Mouse (Mus musculus) testis, adult 2 months (tissue): ENCODE data around the gene Rtn4r. TPM values are rescaled to one million over a fixed set of nuclear protein-coding genes. Genes with fewer than 3 reads are reported as not detected.
"Not testable (repeated sequence)": the region's sequence is repeated elsewhere in the genome, so short reads cannot be mapped to it uniquely, and the experiment has no call there.

Experiments used
- H3K27ac ChIP-seq: fragments of 200-500 bp; 2 replicates; pipeline ENCODE4 v1.5.1; 2012; ENCODE audit warnings: low read depth, low read length; ENCODE audit not compliant: control insufficient read depth, insufficient read depth
- H3K27me3 ChIP-seq: fragments of 200-500 bp; 2 replicates; pipeline ENCODE4 v1.6.1; 2012; ENCODE audit warnings: mild to moderate bottlenecking, low read length, moderate library complexity; ENCODE audit not compliant: control insufficient read depth, insufficient read depth
- H3K36me3 ChIP-seq: fragments of 200-500 bp; 2 replicates; pipeline ENCODE4 v1.6.1; 2012; ENCODE audit warnings: mild to moderate bottlenecking, low read length; ENCODE audit not compliant: control insufficient read depth, insufficient read depth
- H3K4me1 ChIP-seq: fragments of 200-500 bp; 2 replicates; pipeline ENCODE4 v1.6.1; 2012; ENCODE audit warnings: low read length; ENCODE audit not compliant: control insufficient read depth, insufficient read depth
- H3K4me3 ChIP-seq: fragments of 200-500 bp; 2 replicates; pipeline ENCODE4 v1.5.1; 2012; ENCODE audit warnings: low read depth, mild to moderate bottlenecking, low read length, moderate library complexity, mixed read lengths; ENCODE audit not compliant: control insufficient read depth
- CTCF ChIP-seq: fragments of 200-500 bp; IDR thresholded peaks from 2 replicates; pipeline ENCODE4 v1.5.1; 2012; ENCODE audit warnings: low read depth, mild to moderate bottlenecking, inconsistent platforms, low read length, moderate library complexity; ENCODE audit not compliant: control insufficient read depth, insufficient read depth, insufficient replicate concordance
- POLR2A ChIP-seq: fragments of 200-500 bp; IDR thresholded peaks from 2 replicates; pipeline ENCODE4 v1.6.1; 2012; ENCODE audit warnings: low read depth, mild to moderate bottlenecking, inconsistent platforms, low read length, moderate library complexity; ENCODE audit not compliant: control insufficient read depth
- polyA plus RNA-seq: library from polyadenylated mRNA; depleted of rRNA; stranded (reverse); fragments of >200 nt; gene quantifications from 2 replicates; pipeline ENCODE4 v1.2.3, GENCODE M21; 2012; rRNA removed

Rtn4r gene
- polyA plus RNA-seq, 1 experiment = 0.11 TPM

- TF ChIP-seq CTCF = no peak
- TF ChIP-seq POLR2A = no peak
- Histone ChIP-seq H3K27me3 (no peaks in the 10 kb centered on the region), H3K27ac (no peak overlapping the region), H3K4me1 (no peaks in the 10 kb centered on the region), H3K36me3 (no peaks in the 10 kb centered on the region), H3K4me3 (no peak overlapping the region)
Observed at GRCm38 (mm10) chr16:18191006-18191405, 63.6 kb downstream of the Rtn4r start.

- no peak overlapping the region for H3K27ac ChIP-seq
- H3K27me3 ChIP-seq = no peaks in the 10 kb centered on the region
- H3K4me3 ChIP-seq = no peak overlapping the region
- H3K4me1 ChIP-seq = no peaks in the 10 kb centered on the region
- TF ChIP-seq POLR2A (no peak), CTCF (no peak)
- H3K36me3 ChIP-seq = no peaks in the 10 kb centered on the region
Observed at GRCm38 (mm10) chr16:18194208-18194985, 67.0 kb downstream of the Rtn4r start.

- H3K27ac ChIP-seq = no peak overlapping the region
- no peaks in the 10 kb centered on the region for H3K27me3 ChIP-seq
- no peaks in the 10 kb centered on the region for H3K4me1 ChIP-seq
- H3K4me3 ChIP-seq = no peak overlapping the region
- TF ChIP-seq CTCF (no peak), POLR2A (no peak)
- H3K36me3 ChIP-seq = no peaks in the 10 kb centered on the region
Observed at GRCm38 (mm10) chr16:18195068-18195467, 67.6 kb downstream of the Rtn4r start.

DNA sequence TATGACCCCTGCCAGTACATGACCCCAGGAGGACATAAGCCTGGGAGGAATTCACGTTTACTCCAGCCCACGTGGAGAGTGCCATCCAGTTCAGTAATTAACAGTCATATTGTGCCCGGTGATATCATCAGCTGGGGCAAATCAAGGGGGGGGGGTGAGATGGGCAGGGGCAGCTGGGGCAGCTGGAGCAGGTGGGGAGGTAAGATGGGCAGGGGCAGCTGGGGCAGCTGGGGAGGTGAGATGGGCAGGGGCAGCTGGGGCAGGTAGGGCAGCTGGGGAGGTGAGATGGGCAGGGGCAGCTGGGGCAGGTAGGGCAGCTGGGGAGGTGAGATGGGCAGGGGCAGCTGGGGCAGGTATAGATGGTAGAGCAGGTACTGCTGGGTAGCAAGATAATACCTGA lies 68.1 kb downstream of the Rtn4r start:
- not testable (repeated sequence) for H3K36me3 ChIP-seq, H3K4me3 ChIP-seq, H3K27me3 ChIP-seq, H3K27ac ChIP-seq, H3K4me1 ChIP-seq

DNA sequence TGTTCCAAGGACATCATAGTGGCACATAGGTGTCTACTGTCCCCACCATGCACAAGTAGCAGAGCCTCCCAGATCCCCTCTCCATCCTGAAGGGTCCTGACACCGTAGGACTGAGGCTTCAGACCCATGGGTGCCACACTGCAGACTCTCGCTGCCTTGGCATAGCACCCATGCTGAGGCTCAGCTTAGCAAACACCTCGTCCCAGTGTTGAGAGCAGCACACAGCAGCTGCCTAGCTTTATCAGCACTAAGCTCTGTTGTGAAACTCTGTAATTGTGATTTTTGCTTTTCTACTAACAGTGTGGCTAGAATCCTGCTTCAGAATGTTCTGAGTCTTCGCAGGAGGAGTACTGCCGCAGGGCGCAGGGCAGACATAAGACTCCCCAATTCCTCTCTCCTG lies 70.4 kb downstream of the Rtn4r start:
- TF ChIP-seq CTCF (no peak), POLR2A (no peak)
- no peaks in the 10 kb centered on the region for H3K27me3 ChIP-seq
- H3K27ac ChIP-seq = no peak overlapping the region
- H3K4me3 ChIP-seq = no peak overlapping the region
- no peaks in the 10 kb centered on the region for H3K36me3 ChIP-seq
- no peaks in the 10 kb centered on the region for H3K4me1 ChIP-seq

DNA sequence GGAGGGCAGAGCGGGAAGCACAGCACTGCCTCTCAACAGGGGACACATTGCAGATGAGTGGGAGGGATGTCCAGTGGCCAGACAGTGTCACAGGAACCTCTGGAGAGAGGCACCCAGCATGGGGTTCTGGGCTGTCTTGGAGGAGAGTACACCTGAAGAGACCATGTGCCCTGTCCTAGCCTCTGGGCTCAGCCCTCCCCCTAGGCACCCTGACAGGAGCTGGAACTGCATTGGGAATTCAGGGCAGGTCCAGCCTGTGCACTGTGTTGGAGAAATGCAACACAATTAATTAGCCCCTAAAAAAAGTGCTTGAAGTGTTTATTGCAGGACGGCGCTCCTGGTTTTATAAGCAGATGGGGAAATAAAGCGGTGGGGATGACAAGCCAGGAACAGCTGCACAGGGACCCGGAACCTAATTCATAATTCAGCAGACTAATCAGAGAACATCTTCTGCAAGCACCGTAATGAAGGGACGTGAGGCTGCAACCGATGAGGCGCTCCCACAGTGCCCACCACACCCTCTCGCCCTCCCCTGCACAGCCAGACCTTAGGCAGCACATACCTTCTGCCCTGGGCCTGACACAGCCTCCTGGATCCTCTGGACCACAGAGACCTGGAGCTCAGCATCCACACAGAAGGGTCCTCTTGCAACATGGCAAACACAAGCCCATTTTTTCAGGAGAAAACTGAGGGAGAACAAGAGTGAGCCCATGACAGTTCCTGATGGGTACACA lies 71.1 kb downstream of the Rtn4r start:
- Histone ChIP-seq H3K27ac (no peak overlapping the region), H3K4me1 (no peaks in the 10 kb centered on the region), H3K36me3 (no peaks in the 10 kb centered on the region), H3K4me3 (no peak overlapping the region), H3K27me3 (no peaks in the 10 kb centered on the region)
- TF ChIP-seq CTCF = no peak
- no peak for TF ChIP-seq POLR2A

DNA sequence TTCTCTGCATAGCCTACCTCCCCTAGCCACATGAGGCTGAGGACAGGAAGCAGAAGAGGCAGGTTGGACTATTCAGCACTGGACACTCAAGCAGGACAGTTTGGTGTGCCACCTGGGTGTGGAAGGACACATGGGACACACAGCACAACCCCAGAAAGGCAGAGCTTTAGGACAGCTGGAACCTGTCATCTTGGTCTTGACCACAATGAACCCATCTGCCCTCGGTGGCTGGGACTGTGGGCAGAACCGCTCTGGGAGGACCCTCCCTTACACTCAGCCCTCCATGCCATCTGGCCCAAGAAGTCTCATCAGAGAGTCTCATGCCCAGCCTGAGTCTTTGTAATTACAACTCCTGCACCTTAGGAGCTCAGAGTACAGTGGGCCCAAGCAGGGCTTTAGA lies 72.6 kb downstream of the Rtn4r start:
- no peak for TF ChIP-seq CTCF
- TF ChIP-seq POLR2A = no peak
- no peaks in the 10 kb centered on the region for H3K27me3 ChIP-seq
- H3K4me3 ChIP-seq = no peak overlapping the region
- H3K36me3 ChIP-seq = no peaks in the 10 kb centered on the region
- no peak overlapping the region for H3K27ac ChIP-seq
- no peaks in the 10 kb centered on the region for H3K4me1 ChIP-seq

- no peaks in the 10 kb centered on the region for H3K4me1 ChIP-seq
Observed at GRCm38 (mm10) chr16:18201620-18202019, 74.2 kb downstream of the Rtn4r start.

More at GRCm38 (mm10) chr16:18201620-18202019, 74.2 kb downstream of the Rtn4r start:
- H3K4me3 ChIP-seq = no peak overlapping the region
- no peaks in the 10 kb centered on the region for H3K27me3 ChIP-seq
- no peak overlapping the region for H3K27ac ChIP-seq
- TF ChIP-seq POLR2A (no peak), CTCF (no peak)
- no peaks in the 10 kb centered on the region for H3K36me3 ChIP-seq

Other genes starting within 250 kb of the Rtn4r start
- gene Gm20518, start 236.0 kb upstream of the Rtn4r start, polyA plus RNA-seq = 3.1 and 3.2 TPM in 2 replicates
- 175 and 177 TPM in 2 replicates for gene Tssk1, start 233.4 kb upstream of the Rtn4r start, polyA plus RNA-seq
- 259 and 263 TPM in 2 replicates for gene Dgcr2, start 229.1 kb upstream of the Rtn4r start, polyA plus RNA-seq
- gene Tssk2, start 229.0 kb upstream of the Rtn4r start, polyA plus RNA-seq = 845 and 898 TPM in 2 replicates
- 27.2 and 28.3 TPM in 2 replicates for gene Ess2, start 216.3 kb upstream of the Rtn4r start, polyA plus RNA-seq
- gene Gsc2, start 212.6 kb upstream of the Rtn4r start, polyA plus RNA-seq = 7.7 and 8.9 TPM in 2 replicates
- gene Slc25a1, start 199.4 kb upstream of the Rtn4r start, polyA plus RNA-seq = 45.4 and 52.8 TPM in 2 replicates
- not detected in 2 replicates for gene Vpreb2, start 147.2 kb upstream of the Rtn4r start, polyA plus RNA-seq
- gene Dgcr6, start 74.8 kb upstream of the Rtn4r start, polyA plus RNA-seq = 315 and 372 TPM in 2 replicates
- gene Prodh, start 37.4 kb upstream of the Rtn4r start, polyA plus RNA-seq = 4.4 and 5.1 TPM in 2 replicates
- gene Ccdc188, start 90.2 kb downstream of the Rtn4r start, polyA plus RNA-seq = 103 and 117 TPM in 2 replicates
- 4.3 and 5.5 TPM in 2 replicates for gene Zdhhc8, start 107.5 kb downstream of the Rtn4r start, polyA plus RNA-seq
- gene Trmt2a, start 121.0 kb downstream of the Rtn4r start, polyA plus RNA-seq = 23.5 and 24.9 TPM in 2 replicates
- 64.4 and 76.0 TPM in 2 replicates for gene Ranbp1, start 121.1 kb downstream of the Rtn4r start, polyA plus RNA-seq
- gene Gm49776, start 130.7 kb downstream of the Rtn4r start, polyA plus RNA-seq = 0.38 and 0.58 TPM in 2 replicates
- gene Dgcr8, start 161.6 kb downstream of the Rtn4r start, polyA plus RNA-seq = 23.3 and 28.9 TPM in 2 replicates
- 10.9 and 11.6 TPM in 2 replicates for gene Tango2, start 220.5 kb downstream of the Rtn4r start, polyA plus RNA-seq
- gene Arvcf, start 220.5 kb downstream of the Rtn4r start, polyA plus RNA-seq = 7.8 and 10.9 TPM in 2 replicates